Mouse (Mus musculus): ENCODE results near the gene 4932438H23Rik.

The 4932438H23Rik gene

DNA sequence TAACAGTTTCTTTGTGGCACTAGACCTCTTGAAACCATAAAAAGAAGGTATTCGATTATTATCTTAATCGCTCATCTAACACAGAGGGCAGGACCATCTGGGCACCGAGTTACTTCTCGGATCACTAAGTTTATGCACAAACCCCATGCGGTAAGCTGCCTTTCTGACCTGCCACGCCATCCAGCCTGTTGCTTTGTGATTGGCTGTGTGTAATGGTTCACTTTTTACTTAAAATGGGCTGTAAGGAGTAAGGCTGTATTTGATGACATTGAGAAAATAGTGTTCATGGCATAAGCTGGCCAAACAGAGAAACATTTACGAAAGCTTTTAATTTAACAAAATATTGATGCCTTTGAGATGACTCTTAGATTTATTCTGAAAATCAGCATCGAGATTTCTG, at the start of gene 4932438H23Rik:
Gene 4932438H23Rik, minus strand, starts transcription at position 101 of the 400 bp plus-strand sequence.
- DNase-seq (ENCODE audit: low read depth), result no peak

DNA sequence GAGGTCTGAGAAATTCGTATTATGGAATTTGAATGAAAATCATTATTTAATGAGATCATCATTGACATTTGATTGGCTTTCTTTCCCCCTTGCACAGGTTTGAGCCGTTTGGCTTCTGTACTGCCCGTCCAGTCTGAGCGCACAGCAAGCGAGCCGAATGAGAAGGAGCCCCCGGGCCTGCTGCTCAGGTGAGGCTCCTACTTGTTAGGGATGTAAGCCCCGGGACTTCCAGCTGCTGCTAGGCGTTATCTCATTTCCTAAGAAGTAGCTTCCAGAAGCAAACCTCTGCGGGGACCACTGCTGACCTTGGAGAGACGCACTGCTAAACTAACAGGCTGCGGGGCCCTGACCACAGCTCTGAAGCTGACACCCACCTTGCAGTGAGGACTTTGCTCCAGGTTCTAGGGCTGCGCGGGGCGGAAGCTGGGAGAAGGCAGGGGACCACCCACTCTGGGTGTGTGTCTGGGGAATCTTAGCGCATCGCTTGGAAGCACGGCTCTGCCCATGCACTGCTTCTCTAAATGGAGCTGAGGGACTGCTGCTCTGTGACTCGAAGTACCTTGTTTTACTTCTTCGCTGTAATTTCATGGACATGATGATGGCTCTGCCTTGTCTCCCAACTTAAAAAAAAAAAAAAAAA, 46.2 kb upstream of the 4932438H23Rik start:
- no peak for DNase-seq (ENCODE audit: low read depth)

DNA sequence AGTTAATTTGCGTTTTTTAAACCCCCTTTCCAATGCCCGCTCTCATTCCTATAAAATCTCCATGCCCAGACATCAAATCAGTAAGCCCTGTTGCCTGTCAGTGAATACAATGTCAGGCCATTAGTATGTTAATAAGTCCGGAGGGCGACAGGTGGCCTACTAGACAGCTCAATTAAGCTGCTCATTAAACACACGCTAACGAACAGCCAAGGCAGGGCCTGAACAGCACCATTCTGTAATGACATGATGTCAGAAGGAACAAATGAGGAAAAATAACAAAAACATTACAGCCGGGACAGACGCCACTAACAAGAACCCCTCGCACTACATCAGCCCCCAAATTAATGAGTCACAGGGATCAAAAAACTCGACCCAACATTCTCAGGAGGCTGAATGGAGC, 45.5 kb upstream of the 4932438H23Rik start:
- no peak for DNase-seq (ENCODE audit: low read depth)

DNA sequence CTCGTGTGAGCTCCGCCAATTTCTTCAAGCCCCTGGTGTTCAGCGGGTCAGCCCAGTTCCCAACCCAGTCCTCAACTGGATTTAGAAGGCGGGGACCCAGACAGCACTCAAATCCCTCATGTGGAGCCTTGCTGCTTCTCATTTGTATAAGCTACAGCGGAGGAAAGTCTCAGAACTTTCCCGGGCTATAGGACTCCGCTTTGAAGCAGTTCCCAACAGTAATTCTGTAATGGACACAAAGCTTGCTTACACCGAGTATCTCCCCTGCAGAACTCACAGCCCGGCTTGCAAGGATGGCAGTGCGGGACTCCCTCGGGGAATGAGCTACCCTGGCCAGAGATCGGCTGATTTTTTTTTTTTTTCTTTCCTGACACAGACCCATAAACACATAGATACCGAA, 45.1 kb upstream of the 4932438H23Rik start:
- no peak for DNase-seq (ENCODE audit: low read depth)

DNA sequence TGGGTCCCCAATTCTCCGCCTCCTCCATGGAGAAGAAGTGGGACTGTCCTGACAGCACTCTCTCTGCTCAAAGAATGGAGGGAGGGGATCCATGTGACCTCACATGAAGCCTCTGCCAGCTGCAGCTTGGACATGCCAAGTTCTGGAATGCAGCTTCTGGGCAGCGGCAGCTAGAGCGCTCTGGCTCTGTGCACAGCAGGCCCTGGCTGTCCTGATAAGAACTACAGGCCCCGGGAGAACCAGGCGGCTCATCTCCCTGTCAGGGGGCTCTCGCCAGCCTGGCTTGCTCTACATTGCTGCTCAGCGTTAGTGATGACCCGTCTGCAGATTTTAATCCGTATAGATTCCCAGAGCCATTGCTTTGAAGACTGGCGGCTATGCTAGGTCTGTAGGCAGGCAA, 44.6 kb upstream of the 4932438H23Rik start:
- DNase-seq (ENCODE audit: low read depth), result no peak

DNA sequence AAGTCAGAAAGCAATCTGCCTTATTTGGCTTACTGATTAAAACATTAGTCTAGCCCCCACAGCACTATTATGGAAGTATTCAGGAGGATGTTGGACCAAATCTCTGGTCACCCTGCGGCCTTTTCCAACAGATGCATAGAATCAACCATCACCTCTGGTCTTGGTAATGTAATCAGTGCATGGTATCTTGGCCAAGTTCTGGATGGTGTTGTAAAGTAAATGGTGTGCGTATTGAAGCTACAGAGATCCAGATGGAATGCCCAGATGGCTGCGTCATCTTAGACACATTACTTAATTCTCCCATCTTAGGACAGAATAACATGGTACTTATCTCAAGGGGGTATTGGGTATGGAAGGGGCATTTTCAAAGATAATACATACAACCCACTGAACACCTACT, 43.8 kb upstream of the 4932438H23Rik start:
- no peak for DNase-seq (ENCODE audit: low read depth)

DNA sequence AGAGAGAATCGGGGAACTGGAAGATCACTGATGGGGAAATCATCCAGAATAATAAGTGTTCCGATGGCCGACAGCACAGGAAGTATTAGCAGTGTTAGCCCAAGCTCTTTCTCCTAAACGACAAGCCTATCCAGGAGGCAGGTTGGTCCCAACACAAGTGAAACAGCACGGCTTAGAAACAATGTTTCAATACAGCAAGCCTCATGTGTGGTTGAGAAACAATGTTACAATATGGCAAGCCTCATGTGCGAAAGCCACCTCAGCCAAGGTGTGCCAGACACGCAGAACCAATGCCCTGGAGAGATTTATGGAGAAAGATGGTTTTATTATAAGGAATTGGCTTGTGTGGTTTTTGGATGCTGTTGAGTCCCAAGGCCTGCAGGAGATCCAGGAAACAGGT, 43.2 kb upstream of the 4932438H23Rik start:
- DNase-seq (ENCODE audit: low read depth), result no peak

DNA sequence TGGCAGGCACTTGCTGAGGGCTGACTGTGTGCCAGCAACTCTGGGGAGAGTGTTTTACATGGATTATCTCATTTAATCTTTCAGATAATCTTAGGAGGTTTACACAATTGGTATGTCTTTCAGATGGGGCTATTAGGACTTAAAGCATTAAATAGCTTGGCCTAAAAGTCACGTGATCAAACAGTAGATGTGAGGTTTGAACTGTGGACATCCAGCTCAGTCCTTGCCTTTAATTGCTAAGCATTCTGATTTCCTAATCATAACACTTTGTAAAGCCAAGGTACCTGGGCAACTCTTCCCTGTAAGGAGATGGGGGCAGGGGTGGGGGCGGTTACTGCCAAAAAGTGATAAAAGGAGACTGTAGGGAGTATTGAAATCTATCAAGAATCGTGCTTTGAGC, 41.7 kb upstream of the 4932438H23Rik start:
- no peak for DNase-seq (ENCODE audit: low read depth)

DNA sequence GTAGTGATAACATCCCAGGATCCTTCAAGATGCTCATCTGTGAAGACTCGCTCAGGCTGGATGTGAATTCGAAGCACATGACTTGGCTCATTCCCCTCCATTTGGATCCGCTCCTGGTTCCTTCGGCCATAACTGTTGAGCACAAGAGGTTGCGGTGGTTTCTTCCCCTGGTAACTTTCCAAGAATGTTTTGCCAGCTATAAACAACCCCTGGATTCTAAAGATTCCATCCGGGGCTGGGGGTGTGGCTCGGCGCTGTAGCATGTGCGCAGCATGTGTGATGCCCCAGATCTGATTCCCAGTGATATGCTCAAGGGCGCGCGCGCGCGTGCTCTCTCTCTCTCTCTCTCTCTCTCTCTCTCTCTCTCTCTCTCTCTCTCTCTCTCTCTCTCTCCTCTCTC, 35.0 kb upstream of the 4932438H23Rik start:
- no peak for DNase-seq (ENCODE audit: low read depth)

DNA sequence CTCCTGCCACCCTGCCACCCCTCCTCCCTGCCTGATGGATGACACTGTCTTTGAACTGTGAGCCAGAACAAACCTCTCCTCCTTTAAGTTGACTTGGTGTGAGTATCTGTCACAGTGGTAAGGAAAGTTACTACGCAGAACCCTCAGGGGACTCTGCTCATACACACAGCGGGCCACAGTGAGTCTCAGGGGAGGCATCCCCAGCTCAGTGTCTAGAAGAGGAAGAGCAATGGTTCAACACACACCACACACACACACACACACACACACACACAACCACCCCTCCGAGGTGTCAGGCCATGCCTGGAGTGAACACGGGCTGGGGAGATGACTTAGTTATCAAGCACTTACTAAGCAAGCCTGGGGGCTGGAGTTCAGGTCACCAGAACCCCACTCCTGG, 33.5 kb upstream of the 4932438H23Rik start:
- DNase-seq (ENCODE audit: low read depth), result no peak

DNA sequence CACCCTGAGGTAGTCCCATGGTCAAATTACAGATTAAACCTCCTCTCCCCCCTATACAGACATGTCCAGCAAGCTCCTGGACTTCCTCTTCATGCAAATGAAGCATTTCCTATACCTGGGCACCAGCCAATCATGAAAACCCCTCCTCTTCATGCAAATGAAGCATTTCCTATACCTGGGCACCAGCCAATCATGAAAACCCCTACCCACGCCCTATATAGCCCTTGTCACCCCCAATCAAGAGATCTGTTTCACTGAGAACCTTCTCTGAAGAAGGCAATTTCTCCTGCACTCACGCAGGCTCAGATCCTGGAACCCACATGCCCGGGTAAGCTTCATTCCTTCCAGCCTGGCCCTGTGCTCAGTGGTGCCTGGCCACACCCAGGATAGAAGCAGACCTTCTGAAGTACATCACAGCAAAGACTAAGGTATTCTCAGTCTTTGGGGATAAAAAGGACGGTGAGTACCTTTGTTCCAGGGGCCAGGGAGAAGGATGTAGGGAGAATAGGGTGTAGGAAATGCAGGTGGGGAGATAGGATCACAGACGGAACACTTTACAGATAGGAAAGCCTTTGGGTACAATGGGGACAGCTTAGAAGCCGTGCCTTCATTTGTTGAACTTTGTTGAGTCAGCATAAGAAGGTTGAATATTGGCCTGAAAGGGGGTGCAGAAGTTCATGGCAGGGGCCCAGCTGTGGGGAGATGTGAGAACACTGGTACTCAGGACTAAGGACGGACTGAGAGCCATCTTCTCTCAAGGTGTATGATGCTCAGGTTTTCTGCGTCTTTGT, 32.0 kb upstream of the 4932438H23Rik start:
- no peak for DNase-seq (ENCODE audit: low read depth)

DNA sequence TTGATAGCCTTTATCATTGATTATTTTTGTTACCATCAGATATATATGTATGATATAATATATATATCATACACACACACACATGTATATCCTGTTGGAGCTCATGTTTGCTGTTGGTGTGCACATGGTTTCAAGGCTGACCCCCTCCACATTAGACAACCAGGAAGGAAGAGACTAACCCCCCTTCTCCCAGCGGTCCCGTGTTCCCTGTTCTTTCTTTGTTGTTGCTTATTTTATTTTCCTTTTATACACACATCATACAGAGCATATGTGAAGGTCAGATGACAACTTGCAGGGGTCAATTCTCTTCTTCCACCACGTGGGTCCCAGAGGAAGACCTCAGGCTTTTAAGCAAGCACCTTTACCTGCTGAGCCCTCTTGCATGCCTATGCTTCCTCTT, 29.3 kb upstream of the 4932438H23Rik start:
- DNase-seq (ENCODE audit: low read depth), result no peak

DNA sequence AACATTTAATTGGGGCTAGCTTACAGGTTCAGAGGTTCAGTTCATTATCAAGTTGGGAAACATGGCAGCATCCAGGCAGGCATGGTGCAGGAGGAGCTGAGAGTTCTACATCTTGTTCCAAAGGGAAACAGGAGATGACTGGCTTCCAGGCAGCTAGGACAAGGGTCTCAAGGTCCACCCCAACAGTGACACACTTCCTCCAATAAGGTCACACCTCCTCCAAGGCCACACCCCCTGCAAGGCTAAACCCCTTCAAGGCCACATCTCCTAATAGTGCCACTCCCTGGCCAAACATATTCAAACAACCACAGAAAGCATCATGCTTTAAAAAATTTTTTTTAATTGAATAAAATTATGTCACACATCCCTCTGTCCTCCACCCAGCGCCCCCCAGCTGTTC, 28.9 kb upstream of the 4932438H23Rik start:
- DNase-seq (ENCODE audit: low read depth), result no peak

DNA sequence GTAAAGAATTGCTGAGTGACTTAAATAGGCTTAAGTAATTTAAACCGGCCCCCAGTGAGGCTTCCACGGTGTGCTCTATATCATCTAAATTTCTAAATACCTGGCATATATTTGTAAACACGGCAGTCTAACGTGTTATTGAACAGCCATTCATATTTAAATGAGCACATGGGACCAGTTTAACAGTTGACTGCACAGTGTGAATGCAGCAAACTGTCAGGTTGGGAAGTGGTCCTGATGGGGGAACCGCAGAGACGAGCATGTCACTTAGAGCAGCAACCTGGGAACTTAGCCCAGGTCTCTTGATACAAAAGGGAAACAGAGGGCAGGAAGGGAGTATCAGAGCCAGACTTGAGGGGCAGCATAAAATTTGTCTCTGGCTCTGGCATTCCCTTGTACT, 25.0 kb upstream of the 4932438H23Rik start:
- no peak for DNase-seq (ENCODE audit: low read depth)

DNA sequence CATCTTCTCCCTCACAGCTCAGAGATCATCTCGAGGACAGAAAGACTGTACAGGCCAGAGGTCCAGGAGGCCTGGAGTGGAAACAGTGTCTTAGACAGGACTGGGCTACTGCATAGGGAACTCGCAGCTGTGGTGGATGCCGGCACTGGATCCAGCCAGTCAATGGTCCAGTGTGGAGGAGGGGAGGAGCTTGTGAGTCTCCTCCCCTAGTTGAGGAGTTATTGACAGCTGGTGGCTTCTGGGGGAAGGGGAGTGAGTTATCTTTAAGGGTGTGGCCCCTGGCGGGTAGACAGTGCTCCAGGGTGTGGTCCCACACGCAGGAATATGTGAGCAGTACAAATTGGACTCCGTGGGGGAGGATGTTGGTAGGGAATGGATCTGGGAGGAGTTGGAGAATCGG, 21.8 kb upstream of the 4932438H23Rik start:
- no peak for DNase-seq (ENCODE audit: low read depth)

DNA sequence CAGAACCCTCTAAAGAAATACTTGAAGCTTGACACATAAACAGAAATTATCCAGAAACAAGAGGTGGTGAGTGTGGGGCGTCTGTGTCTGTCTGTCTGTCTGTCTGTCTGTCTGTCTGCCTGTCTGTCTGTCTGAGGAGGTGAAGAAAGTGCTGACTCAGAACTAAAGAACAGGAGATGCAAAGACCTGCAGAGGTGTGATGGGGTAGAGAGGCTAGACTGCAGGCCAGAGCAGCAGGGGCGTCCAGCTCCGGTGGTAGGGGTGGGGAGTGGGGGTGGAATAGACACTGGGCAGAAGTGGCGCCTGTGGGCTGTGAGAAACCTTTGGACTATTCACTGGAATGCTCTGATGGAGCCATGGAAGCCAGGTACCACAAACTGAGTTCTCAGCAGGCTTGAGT, 21.1 kb upstream of the 4932438H23Rik start:
- no peak for DNase-seq (ENCODE audit: low read depth)

DNA sequence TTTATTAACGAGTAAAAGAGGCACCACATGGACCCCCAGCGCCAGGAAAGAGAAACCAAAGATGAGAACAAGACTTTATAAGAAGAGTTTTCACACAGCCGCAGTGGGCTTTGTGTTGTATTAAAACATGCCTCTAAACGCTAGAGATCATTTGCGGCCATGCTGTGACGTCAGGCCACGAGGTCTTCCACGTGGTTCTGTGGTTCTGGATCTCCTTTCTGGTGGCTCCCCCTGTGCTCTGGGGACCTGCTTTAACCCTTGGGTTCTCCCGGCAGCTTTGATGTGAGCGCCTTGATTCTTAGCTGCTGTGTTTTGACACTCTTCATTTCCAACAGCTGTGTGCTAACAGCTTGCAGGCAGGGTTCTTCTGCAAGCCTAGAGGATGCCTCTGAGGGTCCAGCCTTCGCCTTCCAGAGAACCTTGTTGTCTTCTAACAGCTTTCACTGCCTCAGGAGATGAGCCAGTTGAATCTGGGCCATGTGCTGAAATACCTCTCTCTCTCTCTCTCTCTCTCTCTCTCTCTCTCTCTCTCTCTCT, 16.1 kb upstream of the 4932438H23Rik start:
- no peak for DNase-seq (ENCODE audit: low read depth)

DNA sequence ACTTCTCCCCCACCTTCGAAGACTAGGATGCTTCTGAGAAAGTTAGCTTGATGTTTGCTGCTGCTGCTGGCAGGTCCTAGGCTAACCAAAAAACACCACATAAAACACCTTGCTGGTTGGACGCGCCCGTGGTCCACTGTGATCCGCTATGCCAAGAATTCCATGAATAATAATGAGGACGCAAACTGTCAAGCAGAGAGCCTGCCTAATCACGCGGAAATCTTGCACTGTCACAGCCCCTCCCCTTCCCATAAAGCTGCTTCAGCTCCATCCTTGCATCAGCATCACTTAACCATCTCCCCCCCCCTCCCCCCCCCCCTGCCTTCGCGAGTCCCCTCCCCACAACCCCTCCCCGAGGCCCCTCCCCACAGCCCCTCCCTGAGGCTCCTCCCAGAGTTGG, 12.7 kb upstream of the 4932438H23Rik start:
- no peak for DNase-seq (ENCODE audit: low read depth)

DNA sequence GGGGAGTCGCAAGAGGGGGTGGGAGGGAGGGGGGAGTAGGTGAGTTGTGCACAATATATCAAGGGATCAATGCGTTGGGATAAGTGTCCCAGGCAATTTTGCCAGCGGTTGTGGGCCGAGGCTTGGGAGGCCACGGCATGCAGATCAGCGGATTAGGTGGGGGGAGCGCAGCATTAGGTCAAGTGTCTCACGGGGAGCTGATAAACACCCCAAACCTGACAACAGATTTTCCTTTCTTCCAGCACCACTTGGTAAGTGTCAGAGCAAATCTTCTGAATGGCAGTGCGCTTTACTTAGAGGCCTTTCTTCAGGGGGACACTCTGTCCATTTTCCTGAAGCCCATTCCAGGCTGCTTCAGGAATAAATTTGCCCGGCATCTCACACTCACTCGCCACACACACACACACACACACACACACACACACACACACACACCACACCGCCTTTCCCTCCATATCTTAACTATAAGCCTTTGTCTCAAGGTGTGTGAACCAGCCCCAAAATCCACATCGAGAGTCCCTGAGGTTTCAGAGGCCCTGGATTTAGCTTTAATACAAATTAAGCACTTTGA, 10.6 kb upstream of the 4932438H23Rik start:
- DNase-seq (ENCODE audit: low read depth), result no peak

DNA sequence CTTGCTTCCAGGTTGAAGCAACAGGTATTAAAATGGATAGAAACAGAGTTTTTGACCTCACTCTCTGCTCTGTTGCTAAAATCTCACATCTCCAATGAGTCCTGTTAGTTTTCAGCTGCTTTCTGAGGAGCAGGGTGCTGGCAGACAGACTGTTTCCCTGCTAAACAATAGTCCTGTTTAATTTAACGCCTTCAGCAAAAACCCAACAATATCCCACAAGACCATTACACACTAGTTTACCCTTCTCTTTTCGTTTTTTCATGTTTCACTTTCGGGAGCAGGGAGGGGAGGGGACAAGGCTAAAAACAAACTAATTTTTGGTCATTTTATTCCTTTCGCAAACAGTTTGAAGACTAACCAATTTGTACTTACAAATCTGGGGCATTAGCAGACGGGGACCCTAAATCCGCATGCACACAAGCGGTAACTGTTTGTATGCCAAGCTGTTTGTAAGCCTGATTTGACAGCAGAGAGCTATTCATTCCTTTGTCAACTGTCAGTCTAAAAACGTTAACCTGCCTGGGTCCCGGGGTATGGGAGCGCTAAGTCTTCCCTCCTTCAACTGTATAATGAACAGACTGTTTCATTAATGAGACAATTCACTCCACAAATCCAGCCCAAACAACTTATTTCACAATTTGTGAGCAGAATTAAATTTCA, 10.0 kb upstream of the 4932438H23Rik start:
- DNase-seq (ENCODE audit: low read depth), result no peak

DNA sequence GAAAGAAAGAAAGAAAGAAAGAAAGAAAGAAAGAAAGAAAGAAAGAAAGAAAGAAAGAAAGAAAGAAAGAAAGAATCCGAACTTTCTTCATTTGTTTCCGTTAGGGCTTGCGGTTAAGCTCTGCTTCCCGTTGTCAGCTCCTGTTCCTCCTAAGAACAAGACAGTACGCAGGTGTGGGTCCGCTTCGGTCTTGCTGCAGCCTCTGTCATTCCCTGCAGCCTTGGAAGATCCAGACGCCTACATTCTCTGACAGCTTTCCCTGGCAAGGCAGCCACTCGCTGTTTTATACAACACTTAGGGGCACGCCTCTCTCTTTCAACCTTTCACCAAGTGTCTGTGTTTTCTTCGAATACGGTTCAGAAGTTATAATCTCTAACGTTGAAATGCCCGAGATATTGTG, 8.5 kb upstream of the 4932438H23Rik start:
- DNase-seq (ENCODE audit: low read depth), result no peak

DNA sequence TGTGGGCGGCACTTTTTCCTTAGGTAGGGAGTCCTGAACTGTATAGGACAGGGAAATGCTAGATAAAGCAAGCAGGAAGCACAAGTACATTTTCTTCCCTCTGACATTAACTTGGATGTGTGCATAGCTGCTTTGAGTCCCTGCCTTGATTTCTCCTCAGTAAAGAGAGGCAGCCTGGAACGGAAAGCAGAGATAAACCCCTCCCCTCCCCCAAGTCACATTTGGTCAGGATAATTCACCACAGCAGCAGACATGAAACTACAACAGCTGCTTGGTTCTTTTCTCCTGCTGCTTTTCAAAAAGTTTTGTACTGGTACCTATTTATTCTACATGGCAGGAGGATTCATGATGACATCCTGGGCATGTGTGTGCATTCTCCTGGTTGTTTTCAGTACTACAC, 5.6 kb upstream of the 4932438H23Rik start:
- no peak for DNase-seq (ENCODE audit: low read depth)
